Mouse (Mus musculus): ENCODE data around the gene Mrpl52. TPM values are rescaled to one million over a fixed set of nuclear protein-coding genes. Genes with fewer than 3 reads are reported as not detected.

Mrpl52 gene
- 100 to 1,000 TPM; 112 TPM for total RNA-seq (2021)

DNA sequence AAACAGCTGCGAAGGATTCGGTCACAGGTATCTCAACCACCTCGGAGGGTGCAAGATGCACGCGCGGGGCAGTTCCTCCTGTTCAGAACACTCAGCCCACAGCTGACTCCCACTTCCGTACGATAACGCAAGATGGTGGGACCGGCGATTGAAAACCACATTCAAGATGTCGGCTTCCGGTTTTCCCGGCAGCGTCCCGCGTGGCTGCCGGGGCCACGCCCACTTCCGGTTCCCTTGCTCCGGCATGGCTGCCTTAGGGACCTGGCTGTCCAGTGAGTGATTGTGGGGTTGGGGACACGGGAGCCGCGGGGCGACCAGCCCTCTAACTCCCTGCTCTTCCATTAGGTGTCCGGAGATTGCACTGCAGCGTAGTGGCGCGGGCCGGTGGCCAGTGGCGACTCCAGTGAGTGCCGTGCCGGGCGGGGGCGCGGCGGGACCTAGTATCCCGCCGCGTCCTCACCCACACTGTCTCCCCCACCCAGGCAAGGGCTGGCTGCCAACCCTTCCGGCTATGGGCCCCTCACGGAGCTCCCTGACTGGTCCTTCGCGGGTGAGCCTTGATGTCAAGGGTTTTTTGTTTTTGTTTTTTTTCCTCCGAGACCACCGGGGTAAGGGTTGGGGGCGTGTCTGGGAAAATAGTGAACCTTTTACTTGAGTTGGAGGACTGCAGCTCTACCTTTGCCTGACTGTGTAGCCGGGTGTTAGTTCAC, at the start of gene Mrpl52:
TSS of gene Mrpl52 (plus strand) at position 221 of the 710 bp plus-strand sequence.
- DNase-seq (ENCODE audit: extremely low spot score in 1 of 2, low spot score in 1 of 2), result peak; percentile 77 to 86

DNA sequence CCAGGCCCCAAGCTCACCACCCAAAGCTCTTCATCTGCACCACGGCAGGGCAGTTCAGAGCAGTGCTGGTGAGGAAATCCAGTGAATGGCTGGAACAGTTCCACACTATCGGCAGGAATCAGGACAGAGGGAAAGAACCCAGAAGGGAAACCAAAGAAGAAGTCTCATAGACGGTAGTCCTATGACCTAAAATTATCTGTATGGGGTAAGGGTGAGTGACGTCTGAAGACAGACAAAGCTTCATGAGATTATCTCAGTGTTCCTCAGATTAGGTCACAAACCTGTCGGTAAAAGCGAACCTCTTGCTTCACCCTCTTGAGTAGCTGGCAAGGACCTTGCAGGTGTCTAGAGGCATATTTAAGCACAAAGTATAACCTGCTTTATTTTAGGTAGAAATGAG, 49.5 kb upstream of the Mrpl52 start:
- no peak for DNase-seq (ENCODE audit: extremely low spot score in 1 of 2, low spot score in 1 of 2)

- DNase-seq (ENCODE audit: extremely low spot score in 1 of 2, low spot score in 1 of 2), result no peak
These were observed 47.1 kb upstream of the Mrpl52 start for GRCm38 (mm10) chr14:54379571-54379970.

GRCm38 (mm10) chr14:54380616-54381015, 46.1 kb upstream of the Mrpl52 start:
- DNase-seq (ENCODE audit: extremely low spot score in 1 of 2, low spot score in 1 of 2), result no peak

- DNase-seq (ENCODE audit: extremely low spot score in 1 of 2, low spot score in 1 of 2), result no peak
These were observed 44.9 kb upstream of the Mrpl52 start for GRCm38 (mm10) chr14:54381816-54382215.

- DNase-seq (ENCODE audit: extremely low spot score in 1 of 2, low spot score in 1 of 2), result no peak
These were observed 44.1 kb upstream of the Mrpl52 start for GRCm38 (mm10) chr14:54382641-54383040.

GRCm38 (mm10) chr14:54383355-54383771, 43.3 kb upstream of the Mrpl52 start:
- DNase-seq (ENCODE audit: extremely low spot score in 1 of 2, low spot score in 1 of 2), result no peak

GRCm38 (mm10) chr14:54384396-54384795, 42.3 kb upstream of the Mrpl52 start:
- DNase-seq (ENCODE audit: extremely low spot score in 1 of 2, low spot score in 1 of 2), result no peak

DNA sequence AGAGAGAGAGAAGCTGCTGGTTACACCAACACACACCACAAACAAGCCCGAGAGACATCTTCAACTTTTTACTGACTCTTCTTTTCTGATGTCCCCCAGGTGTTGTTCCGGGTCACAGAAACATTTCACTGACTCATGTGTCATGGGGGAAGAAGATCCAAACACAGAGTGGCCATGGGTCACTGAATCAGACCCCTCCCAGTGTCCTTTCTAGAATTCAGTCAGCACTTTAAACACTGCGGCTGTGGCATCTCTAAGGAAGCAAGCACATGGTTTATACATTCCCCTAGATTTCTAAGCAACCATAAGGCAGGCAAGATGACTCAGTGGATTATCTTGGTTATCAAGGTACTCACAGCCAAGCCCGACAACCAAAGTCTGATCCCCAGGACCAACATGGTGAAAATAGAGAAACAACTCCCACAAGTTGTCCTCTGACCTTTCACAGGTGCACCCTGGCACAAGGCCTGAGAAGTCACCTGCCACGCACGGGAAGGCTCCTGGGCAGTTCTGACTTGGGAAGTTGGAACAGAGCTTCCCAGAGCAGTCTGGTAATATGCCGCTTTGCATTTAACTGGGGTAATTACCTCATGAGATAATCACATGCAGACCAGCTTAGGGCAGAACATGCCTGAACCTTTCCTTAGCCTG, 40.6 kb upstream of the Mrpl52 start:
- no peak for DNase-seq (ENCODE audit: extremely low spot score in 1 of 2, low spot score in 1 of 2)

- DNase-seq (ENCODE audit: extremely low spot score in 1 of 2, low spot score in 1 of 2), result no peak
These were observed 39.2 kb upstream of the Mrpl52 start for GRCm38 (mm10) chr14:54387546-54387945.

DNA sequence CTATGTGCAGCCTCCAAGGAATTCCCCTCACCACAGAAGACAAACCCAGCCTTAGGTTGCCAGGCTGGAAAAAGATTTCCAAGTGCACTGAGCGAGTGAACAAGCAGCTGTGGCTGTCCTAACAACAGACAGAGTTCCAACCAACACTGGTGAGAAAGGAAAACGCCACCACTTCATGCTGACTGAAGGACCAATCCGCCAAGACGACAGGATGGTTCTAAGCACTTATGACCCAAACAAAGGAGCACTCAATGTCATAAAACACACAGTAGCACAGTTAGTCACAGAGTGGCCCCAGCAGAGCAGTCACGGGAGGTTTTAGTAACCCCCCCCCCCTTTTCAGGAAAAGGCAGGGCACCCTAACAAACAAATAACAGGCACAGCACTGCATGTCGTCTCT, 35.9 kb upstream of the Mrpl52 start:
- no peak for DNase-seq (ENCODE audit: extremely low spot score in 1 of 2, low spot score in 1 of 2)

DNA sequence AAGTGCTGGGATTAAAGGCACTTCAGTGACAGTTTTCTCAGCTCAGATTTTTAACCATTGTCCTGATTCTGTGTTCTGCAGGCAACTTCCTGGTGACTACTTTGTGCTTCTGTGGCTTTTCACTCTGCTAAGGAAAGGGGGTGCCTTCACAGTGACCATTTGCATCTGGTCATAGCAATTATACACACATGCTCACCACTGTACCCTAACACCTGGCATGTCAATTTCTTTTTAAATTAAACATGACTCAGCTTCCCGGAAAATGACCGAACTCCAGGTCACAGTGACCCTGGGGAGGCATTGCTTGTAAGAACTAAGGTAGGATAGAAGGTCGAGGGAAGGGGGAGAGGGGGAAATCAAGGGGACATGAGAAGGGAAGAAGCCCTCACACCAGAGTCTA, 32.9 kb upstream of the Mrpl52 start:
- DNase-seq (ENCODE audit: extremely low spot score in 1 of 2, low spot score in 1 of 2), result no peak

GRCm38 (mm10) chr14:54394309-54394708, 32.4 kb upstream of the Mrpl52 start:
- no peak for DNase-seq (ENCODE audit: extremely low spot score in 1 of 2, low spot score in 1 of 2)

GRCm38 (mm10) chr14:54396685-54397084, 30.0 kb upstream of the Mrpl52 start:
- no peak for DNase-seq (ENCODE audit: extremely low spot score in 1 of 2, low spot score in 1 of 2)

GRCm38 (mm10) chr14:54397872-54398527, 28.7 kb upstream of the Mrpl52 start:
- no peak for DNase-seq (ENCODE audit: extremely low spot score in 1 of 2, low spot score in 1 of 2)

GRCm38 (mm10) chr14:54398528-54398916, 28.2 kb upstream of the Mrpl52 start:
- no peak for DNase-seq (ENCODE audit: extremely low spot score in 1 of 2, low spot score in 1 of 2)

- no peak for DNase-seq (ENCODE audit: extremely low spot score in 1 of 2, low spot score in 1 of 2)
These were observed 27.8 kb upstream of the Mrpl52 start for GRCm38 (mm10) chr14:54398921-54399382.

DNA sequence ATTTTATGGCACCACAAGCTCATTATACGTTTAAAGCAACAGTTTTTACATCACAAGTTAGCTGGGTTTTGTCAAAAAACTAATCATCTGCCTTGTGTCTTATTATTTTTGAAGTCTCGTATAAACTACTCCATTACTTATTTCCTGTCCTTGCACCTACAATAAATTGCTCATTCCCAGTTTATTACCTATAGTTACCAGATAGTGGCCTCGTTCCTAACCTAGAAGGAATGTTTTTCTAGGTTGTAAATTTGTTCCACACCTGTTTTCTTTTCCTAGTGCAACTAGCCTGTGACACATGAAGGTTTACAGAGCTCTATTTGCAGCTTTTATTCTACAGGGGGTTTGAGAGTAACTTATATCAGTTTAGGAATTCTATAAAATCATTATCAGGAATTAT, 25.0 kb upstream of the Mrpl52 start:
- no peak for DNase-seq (ENCODE audit: extremely low spot score in 1 of 2, low spot score in 1 of 2)

- DNase-seq (ENCODE audit: extremely low spot score in 1 of 2, low spot score in 1 of 2), result no peak
These were observed 18.2 kb upstream of the Mrpl52 start for GRCm38 (mm10) chr14:54408336-54409056.

GRCm38 (mm10) chr14:54409057-54409645, 17.6 kb upstream of the Mrpl52 start:
- no peak for DNase-seq (ENCODE audit: extremely low spot score in 1 of 2, low spot score in 1 of 2)
